Mouse (Mus musculus): ENCODE measurements at regions not wholly inside any gene's neighbourhood (a gene's known extent, or its start where the extent isn't known, plus 50 kb on each side); places are given as distances from the start of the nearest gene placed in this dataset.

DNA sequence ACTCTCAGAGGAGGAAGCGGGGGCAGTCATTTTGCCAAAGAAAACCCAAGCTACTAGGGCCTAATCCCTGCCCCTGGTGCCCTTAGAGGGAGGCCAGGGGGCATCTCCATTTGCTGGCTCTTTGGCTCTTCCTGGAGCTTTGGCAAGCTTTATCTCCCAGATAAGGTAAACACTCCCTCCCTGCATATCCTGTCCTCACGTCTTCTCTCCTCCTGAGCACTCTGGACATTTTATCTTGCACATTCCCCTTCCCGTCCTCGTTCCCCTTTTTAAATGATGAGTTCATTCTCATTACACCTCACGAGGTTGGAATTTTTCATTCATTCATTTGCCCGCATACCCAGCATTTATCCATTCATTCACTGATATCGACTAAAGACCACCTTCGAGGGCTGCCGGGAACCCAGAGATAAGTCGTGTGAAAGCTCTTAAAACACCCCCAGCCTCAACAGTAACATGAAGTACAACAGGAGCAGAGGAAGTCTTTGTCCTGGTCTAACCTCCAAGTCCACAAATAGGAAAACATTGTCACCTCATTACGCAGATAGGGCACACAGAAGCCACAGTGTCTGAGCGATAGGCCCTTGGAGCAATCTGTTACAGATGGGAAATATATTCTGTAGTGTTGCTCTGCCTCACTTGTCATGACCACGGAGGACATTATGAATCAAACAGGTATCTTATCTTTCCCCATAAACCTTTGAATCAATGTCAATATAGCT is 54.0 kb upstream of the Lrp8 start:
- Histone ChIP-seq H3K4me2 (ENCODE audit: low read length) (no peak overlapping the region), H3K9me3 (ENCODE audit: control insufficient read depth, low read length) (no peaks in the 10 kb centered on the region), H3K27ac (replicated peaks; ENCODE audit: low read depth, low read length) (no peak overlapping the region), H3K27me3 (ENCODE audit: control insufficient read depth, insufficient read depth, low read length) (no peaks in the 10 kb centered on the region), H3K4me3 (replicated peaks; ENCODE audit: low read depth, low read length) (no peak overlapping the region), H3K9ac (replicated peaks; ENCODE audit: low read length) (no peak overlapping the region), H3K36me3 (ENCODE audit: control insufficient read depth, insufficient read depth, low read length) (no peaks in the 10 kb centered on the region), H3K4me1 (ENCODE audit: control insufficient read depth, insufficient read depth, low read length) (peaks cover 9% of the 10 kb centered on the region)
- no peak for DNase-seq
- WGBS, result 83% methylated on average over 13 of the region's 13 CpGs
- no peak for ATAC-seq (ENCODE audit: low FRiP score, low TSS enrichment)

DNA sequence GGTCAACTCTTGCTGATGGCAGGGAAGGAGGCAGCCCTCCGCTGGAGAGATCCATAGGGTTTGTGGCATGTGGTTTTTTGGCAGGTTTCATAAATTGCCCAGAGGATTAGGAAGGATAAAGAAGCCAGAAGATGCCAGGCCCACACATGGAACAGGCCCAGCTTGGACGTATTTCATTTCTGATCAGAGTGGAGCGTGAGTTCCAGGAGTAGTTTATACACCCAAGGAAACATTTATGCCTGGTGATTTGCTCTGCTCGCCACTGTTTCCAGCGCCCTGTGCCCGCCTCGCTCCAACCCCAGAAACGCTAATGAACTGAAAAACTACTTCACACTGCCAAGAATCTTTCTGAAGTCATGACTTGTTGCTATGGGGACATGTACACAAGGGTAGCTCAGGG is 53.0 kb upstream of the Lrp8 start:
- no peak overlapping the region for H3K4me2 ChIP-seq (ENCODE audit: low read length)
- no peak for ATAC-seq (ENCODE audit: low FRiP score, low TSS enrichment)
- H3K9ac ChIP-seq (replicated peaks; ENCODE audit: low read length), result no peak overlapping the region
- WGBS, result 90% methylated on average over 8 of the region's 8 CpGs
- H3K27me3 ChIP-seq (ENCODE audit: control insufficient read depth, insufficient read depth, low read length), result no peaks in the 10 kb centered on the region
- H3K4me3 ChIP-seq (replicated peaks; ENCODE audit: low read depth, low read length), result no peak overlapping the region
- H3K4me1 ChIP-seq (ENCODE audit: control insufficient read depth, insufficient read depth, low read length), result peaks cover 9% of the 10 kb centered on the region
- H3K36me3 ChIP-seq (ENCODE audit: control insufficient read depth, insufficient read depth, low read length), result no peaks in the 10 kb centered on the region
- no peak for DNase-seq
- H3K27ac ChIP-seq (replicated peaks; ENCODE audit: low read depth, low read length), result no peak overlapping the region
- H3K9me3 ChIP-seq (ENCODE audit: control insufficient read depth, low read length), result no peaks in the 10 kb centered on the region

DNA sequence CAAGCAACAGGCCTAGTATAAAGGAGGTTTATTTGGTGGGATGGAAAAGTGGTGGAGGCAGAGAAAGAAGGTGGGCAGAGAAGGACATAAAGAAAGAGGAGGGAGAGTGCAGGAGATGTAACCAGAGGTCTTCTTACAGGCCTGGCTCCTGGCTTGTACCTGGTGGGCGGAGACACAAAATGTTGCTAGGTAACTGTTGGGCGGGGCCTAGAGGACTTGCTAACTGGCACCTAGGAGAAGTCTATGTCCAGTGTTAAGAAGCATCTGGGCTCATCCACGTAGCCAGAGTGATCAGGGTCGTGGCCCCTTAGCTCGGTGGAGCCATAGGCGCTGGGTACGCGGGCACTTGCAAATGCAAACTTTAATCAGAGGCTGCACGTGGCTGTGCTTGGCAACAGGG is 52.0 kb upstream of the Lrp8 start:
- ATAC-seq (ENCODE audit: low FRiP score, low TSS enrichment), result no peak
- Histone ChIP-seq H3K27ac (replicated peaks; ENCODE audit: low read depth, low read length) (0 out of 2 replicates have a peak overlapping the region, but pooled peaks have one; percentile 5), H3K4me2 (ENCODE audit: low read length) (no peak overlapping the region), H3K4me1 (ENCODE audit: control insufficient read depth, insufficient read depth, low read length) (peaks cover 9% of the 10 kb centered on the region), H3K9me3 (ENCODE audit: control insufficient read depth, low read length) (no peaks in the 10 kb centered on the region), H3K9ac (replicated peaks; ENCODE audit: low read length) (no peak overlapping the region), H3K4me3 (replicated peaks; ENCODE audit: low read depth, low read length) (no peak overlapping the region), H3K27me3 (ENCODE audit: control insufficient read depth, insufficient read depth, low read length) (no peaks in the 10 kb centered on the region), H3K36me3 (ENCODE audit: control insufficient read depth, insufficient read depth, low read length) (no peaks in the 10 kb centered on the region)
- 58% methylated on average over 9 of the region's 9 CpGs for WGBS
- no peak for DNase-seq

Measured in midbrain, embryonic 14.5 days (tissue).